Mouse (Mus musculus) E14TG2a.4 (cell line): ENCODE measurements around the gene Ybx1.

Experiments used
- CTCF ChIP-seq: conservative IDR thresholded peaks from 2 replicates; pipeline ENCODE4 v1.5.1; 2014; ENCODE audit warnings: low read length
- NANOG ChIP-seq: IDR thresholded peaks from 2 replicates; pipeline ENCODE4 v1.6.1; 2014; ENCODE audit warnings: borderline replicate concordance, low read length, mixed read lengths
- POU5F1 ChIP-seq: IDR thresholded peaks from 2 replicates; pipeline ENCODE4 v1.6.1; 2014; ENCODE audit warnings: low read length, borderline replicate concordance

- no peak for TF ChIP-seq CTCF
- TF ChIP-seq NANOG = no peak
- TF ChIP-seq POU5F1 = no peak
Measured at GRCm38 (mm10) chr4:119275726-119276125, 18.7 kb downstream of the Ybx1 start.
